ENCODE assay signal across 9 mouse cellular contexts in the genomic region with DNA sequence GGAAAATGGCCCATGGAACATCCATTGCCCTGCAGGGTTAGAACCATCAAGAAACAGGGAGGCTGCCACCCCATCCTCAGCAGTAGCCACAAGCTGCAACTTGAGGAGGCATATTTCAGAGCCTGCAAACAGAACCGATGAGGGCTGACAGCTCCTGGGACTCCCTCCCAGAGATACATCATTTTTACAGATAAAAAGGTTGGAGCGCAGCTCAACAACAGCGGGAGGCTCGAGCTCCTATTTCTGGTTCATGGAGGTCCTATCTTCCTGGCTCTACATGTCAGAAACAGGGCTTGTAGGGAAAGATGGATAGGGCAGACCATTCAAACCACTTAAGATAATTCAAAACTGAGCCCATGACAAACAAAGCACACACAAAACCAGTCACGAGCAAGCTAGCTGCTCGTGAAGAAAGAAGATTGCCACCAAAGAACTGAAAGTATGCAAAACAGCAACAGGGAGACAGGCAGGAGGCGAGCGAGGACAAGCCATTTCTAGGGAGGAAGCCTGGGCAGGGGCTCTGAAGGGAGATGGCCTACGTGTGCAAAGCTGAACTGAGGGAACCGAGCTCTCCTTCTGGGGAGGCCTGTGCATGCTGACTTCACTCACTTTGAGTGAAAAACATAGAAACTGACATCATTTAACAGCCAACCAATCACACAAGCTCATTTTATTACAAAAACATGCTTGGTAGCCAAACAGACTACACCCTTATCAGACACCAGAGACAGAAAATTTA.
DNase-seq lines count a peak whose midpoint lies in the region; ATAC-seq and TF ChIP-seq lines count a peak whose summit lies in the region.
"Had no signal": no experiment of that assay in that cellular context is flagged by ENCODE, and none has a peak within 500 bp of the region (broad histone marks: within the 10 kb centered on the region; RNA-seq: fewer than 3 reads in every experiment).

No protein-coding gene starts in this region.

- H3K9ac ChIP-seq in kidney, embryonic 15.5 days: no peak overlapping the region
- H3K9ac ChIP-seq in heart, embryonic 12.5 days: no peak overlapping the region
- H3K9ac ChIP-seq in midbrain, embryonic 15.5 days: no peak overlapping the region
- H3K9ac ChIP-seq: limb, embryonic 12.5 days had no signal

- WGBS in kidney, embryonic 15.5 days: 26% methylated on average over 10 of the region's 10 CpGs
- WGBS in heart, embryonic 12.5 days: 18% methylated on average over 10 of the region's 10 CpGs
- 59% methylated on average over 10 of the region's 10 CpGs for WGBS in midbrain, embryonic 15.5 days

- H3K4me1 ChIP-seq in kidney, embryonic 15.5 days: peaks cover 24% of the 10 kb centered on the region
- H3K4me1 ChIP-seq in heart, embryonic 12.5 days (replicated peaks): peaks cover 28% of the 10 kb centered on the region
- peaks cover 6% of the 10 kb centered on the region; the same call in 1 of the 2 replicates for H3K4me1 ChIP-seq in midbrain, embryonic 15.5 days
- H3K4me1 ChIP-seq: limb, embryonic 12.5 days had no signal

- TF ChIP-seq CTCF in brain, embryonic 14.5 days (IDR thresholded peaks at IDR 0.05; ENCODE audit: borderline replicate concordance, extremely low read depth, insufficient read depth, insufficient read length): no peak

- H3K36me3 ChIP-seq in kidney, embryonic 15.5 days: no peaks in the 10 kb centered on the region
- peaks cover 4% of the 10 kb centered on the region for H3K36me3 ChIP-seq in heart, embryonic 12.5 days
- H3K36me3 ChIP-seq in midbrain, embryonic 15.5 days (replicated peaks): no peaks in the 10 kb centered on the region

- H3K9me3 ChIP-seq in kidney, embryonic 15.5 days (replicated peaks): peaks cover 8% of the 10 kb centered on the region
- H3K9me3 ChIP-seq in heart, embryonic 12.5 days (replicated peaks): peaks cover 25% of the 10 kb centered on the region
- H3K9me3 ChIP-seq in midbrain, embryonic 15.5 days: peaks cover 5% of the 10 kb centered on the region

- H3K27me3 ChIP-seq in kidney, embryonic 15.5 days: no peaks in the 10 kb centered on the region
- H3K27me3 ChIP-seq in heart, embryonic 12.5 days (replicated peaks): no peaks in the 10 kb centered on the region
- no peaks in the 10 kb centered on the region for H3K27me3 ChIP-seq in midbrain, embryonic 15.5 days (replicated peaks)
- H3K27me3 ChIP-seq: limb, embryonic 12.5 days had no signal

- ATAC-seq in kidney, embryonic 15.5 days (replicated peaks; ENCODE audit: low FRiP score): no peak
- ATAC-seq in heart, embryonic 12.5 days (ENCODE audit: insufficient number of reproducible peaks, low FRiP score): no peak
- no peak for ATAC-seq in midbrain, embryonic 15.5 days (replicated peaks)

- no peak for DNase-seq in kidney, adult 8-10 months
- DNase-seq in brain, embryonic 14.5 days (ENCODE audit: low read depth): peak; percentile 59
- no peak for DNase-seq in yolk sac, embryonic 10.5 days (ENCODE audit: low spot score)
- no peak for DNase-seq in layer of hippocampus, postnatal 36 days
- DNase-seq in B cell, adult 2 months: no peak

- H3K27ac ChIP-seq in kidney, embryonic 15.5 days: no peak overlapping the region; the same call in 1 of the 2 replicates
- peak overlapping the region; percentile 90 for H3K27ac ChIP-seq in heart, embryonic 12.5 days (ENCODE audit: poor library complexity, severe bottlenecking)
- H3K27ac ChIP-seq in midbrain, embryonic 15.5 days: peak overlapping the region; percentile 51; the same call in 1 of the 2 replicates
- H3K27ac ChIP-seq: limb, embryonic 12.5 days had no signal

- H3K4me2 ChIP-seq in kidney, embryonic 15.5 days: peak overlapping the region; percentile 21; the same call in 1 of the 2 replicates
- H3K4me2 ChIP-seq in heart, embryonic 12.5 days: peak overlapping the region; percentile 58
- no peak overlapping the region for H3K4me2 ChIP-seq in midbrain, embryonic 15.5 days
- H3K4me2 ChIP-seq: limb, embryonic 12.5 days had no signal

- no peak for TF ChIP-seq POLR2A in brain, embryonic 14.5 days (IDR thresholded peaks at IDR 0.05; ENCODE audit: borderline replicate concordance, extremely low read depth, insufficient read depth, insufficient read length, poor library complexity, severe bottlenecking)

- no peak overlapping the region for H3K4me3 ChIP-seq in kidney, embryonic 15.5 days (replicated peaks)
- no peak overlapping the region for H3K4me3 ChIP-seq in heart, embryonic 12.5 days
- H3K4me3 ChIP-seq in midbrain, embryonic 15.5 days: no peak overlapping the region
- H3K4me3 ChIP-seq: limb, embryonic 12.5 days had no signal
